Mouse (Mus musculus) urinary bladder, adult 2 months (tissue): Measurements from ENCODE around the gene Azgp1. TPM values are rescaled to one million over a fixed set of nuclear protein-coding genes. Genes with fewer than 3 reads are reported as not detected.
"Not testable (repeated sequence)": the region's sequence is repeated elsewhere in the genome, so short reads cannot be mapped to it uniquely, and the experiment has no call there.

Experiments
- DNase-seq: peaks from one replicate; pipeline ENCODE4 v3.0.0; 2022; ENCODE audit warnings: low spot score
- polyA plus RNA-seq: library from polyadenylated mRNA; depleted of rRNA; stranded (reverse); fragments of >200 nt; gene quantifications from 2 replicates; pipeline ENCODE4 v1.2.3, GENCODE M21; 2012; rRNA removed

Gene Azgp1
- polyA plus RNA-seq: 2.1 and 2.9 TPM in 2 replicates

- no peak for DNase-seq
Observed at GRCm38 (mm10) chr5:137981300-137981699, at the start of gene Azgp1. Azgp1 (plus strand) TSS chr5:137981520.

GRCm38 (mm10) chr5:137933934-137934333 is 47.4 kb upstream of the Azgp1 start:
- not testable (repeated sequence) for DNase-seq

GRCm38 (mm10) chr5:137936486-137936885 is 44.8 kb upstream of the Azgp1 start:
- no peak for DNase-seq

GRCm38 (mm10) chr5:137937238-137937637 is 44.1 kb upstream of the Azgp1 start:
- DNase-seq: no peak

- no peak for DNase-seq
Observed at GRCm38 (mm10) chr5:137940948-137941347, 40.4 kb upstream of the Azgp1 start.

- no peak for DNase-seq
Observed at GRCm38 (mm10) chr5:137943133-137943532, 38.2 kb upstream of the Azgp1 start.

GRCm38 (mm10) chr5:137947303-137947702 is 34.0 kb upstream of the Azgp1 start:
- DNase-seq: no peak

GRCm38 (mm10) chr5:137951218-137951617 is 30.1 kb upstream of the Azgp1 start:
- DNase-seq: no peak

GRCm38 (mm10) chr5:137956404-137956803 is 24.9 kb upstream of the Azgp1 start:
- DNase-seq: no peak

GRCm38 (mm10) chr5:137962945-137963344 is 18.4 kb upstream of the Azgp1 start, which contains the start of gene Gjc3:
Gjc3 (minus strand) TSS chr5:137963098.
- no peak for DNase-seq

- DNase-seq: no peak
Observed at GRCm38 (mm10) chr5:137966492-137966891, 14.8 kb upstream of the Azgp1 start.

- DNase-seq: no peak
Observed at GRCm38 (mm10) chr5:137973161-137973560, 8.2 kb upstream of the Azgp1 start.

- no peak for DNase-seq
Observed at GRCm38 (mm10) chr5:137973738-137974137, 7.6 kb upstream of the Azgp1 start.

GRCm38 (mm10) chr5:137974724-137975123 is 6.6 kb upstream of the Azgp1 start:
- no peak for DNase-seq

- no peak for DNase-seq
Observed at GRCm38 (mm10) chr5:137975434-137975833, 5.9 kb upstream of the Azgp1 start.

GRCm38 (mm10) chr5:137977291-137977690 is 4.0 kb upstream of the Azgp1 start:
- DNase-seq: no peak

GRCm38 (mm10) chr5:137979081-137979480 is 2.2 kb upstream of the Azgp1 start:
- DNase-seq: no peak

- no peak for DNase-seq
Observed at GRCm38 (mm10) chr5:137986351-137986750, 5.0 kb downstream of the Azgp1 start.

- DNase-seq: no peak
Observed at GRCm38 (mm10) chr5:138009437-138009836, 28.1 kb downstream of the Azgp1 start.

- DNase-seq: no peak
Observed at GRCm38 (mm10) chr5:138012382-138012781, 31.1 kb downstream of the Azgp1 start.

GRCm38 (mm10) chr5:138016530-138016929 is 35.2 kb downstream of the Azgp1 start:
- no peak for DNase-seq

GRCm38 (mm10) chr5:138016997-138017396 is 35.7 kb downstream of the Azgp1 start:
- DNase-seq: no peak

- DNase-seq: not testable (repeated sequence)
Observed at GRCm38 (mm10) chr5:138019577-138019976, 38.3 kb downstream of the Azgp1 start.

GRCm38 (mm10) chr5:138020961-138021479 is 39.7 kb downstream of the Azgp1 start, which contains the start of the genes Smok3a and Smok3b:
Smok3a (plus strand) TSS chr5:138021261.
Smok3b (plus strand) TSS chr5:138021429.
- DNase-seq: not testable (repeated sequence)
